Mouse (Mus musculus): ENCODE measurements at regions not wholly inside any gene's neighbourhood (a gene's known extent, or its start where the extent isn't known, plus 50 kb on each side); places are given as distances from the start of the nearest gene placed in this dataset.
A peak's percentile ranks its signal among the peaks of the same experiment; 100 is the strongest.

DNA sequence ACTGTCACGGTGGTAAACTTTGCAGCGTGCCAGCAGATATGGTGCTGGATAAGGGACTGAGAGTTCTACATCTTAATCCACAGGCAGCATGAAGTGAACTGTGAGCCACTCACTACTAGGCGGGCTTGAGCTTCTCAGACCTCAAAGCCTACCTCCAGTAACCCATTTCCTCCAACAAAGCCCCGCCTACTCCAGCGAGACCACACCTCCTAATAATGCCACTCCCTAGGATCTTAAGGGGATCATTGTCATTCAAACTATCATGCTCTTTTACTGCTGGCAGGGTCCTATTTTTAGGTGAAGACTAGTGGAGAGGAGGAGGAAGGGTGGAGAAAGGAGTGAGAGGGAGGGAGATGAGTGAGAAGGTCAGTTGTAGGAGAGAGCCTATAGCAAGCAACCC is 122.0 kb downstream of the Mycn start:
- no peak for DNase-seq

DNA sequence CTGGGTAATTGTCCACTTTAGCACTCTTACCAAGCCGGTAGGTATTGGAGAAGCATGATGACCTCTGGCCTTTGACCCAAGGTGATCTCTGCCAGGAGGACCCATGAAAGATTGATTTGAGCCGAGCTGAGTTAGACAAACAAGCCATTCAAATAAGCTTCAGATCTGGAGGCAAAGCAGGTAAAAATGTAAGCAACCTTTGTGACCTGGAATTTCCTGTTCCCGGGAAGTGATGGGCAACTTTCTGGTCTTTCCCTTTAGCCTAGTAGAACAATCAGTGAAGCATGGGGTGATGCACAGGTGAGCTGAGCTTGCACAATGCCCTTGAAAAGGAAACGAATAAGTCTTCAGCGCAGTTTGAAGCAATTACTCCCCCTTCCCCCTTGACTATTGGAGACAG is 127.0 kb downstream of the Mycn start:
- no peak for DNase-seq

- no peak for DNase-seq
These were observed 128.8 kb downstream of the Mycn start for GRCm38 (mm10) chr12:12812873-12813272.

GRCm38 (mm10) chr12:12810943-12811342 is 130.8 kb downstream of the Mycn start:
- DNase-seq = peak; percentile 33

- DNase-seq = peak; percentile 93
These were observed 131.4 kb downstream of the Mycn start for GRCm38 (mm10) chr12:12810159-12810885.

- no peak for DNase-seq
These were observed 133.6 kb downstream of the Mycn start for GRCm38 (mm10) chr12:12808120-12808519.

- no peak for DNase-seq
These were observed 138.1 kb downstream of the Mycn start for GRCm38 (mm10) chr12:12803602-12804001.

GRCm38 (mm10) chr12:12802396-12802795 is 139.3 kb downstream of the Mycn start:
- DNase-seq = no peak

DNA sequence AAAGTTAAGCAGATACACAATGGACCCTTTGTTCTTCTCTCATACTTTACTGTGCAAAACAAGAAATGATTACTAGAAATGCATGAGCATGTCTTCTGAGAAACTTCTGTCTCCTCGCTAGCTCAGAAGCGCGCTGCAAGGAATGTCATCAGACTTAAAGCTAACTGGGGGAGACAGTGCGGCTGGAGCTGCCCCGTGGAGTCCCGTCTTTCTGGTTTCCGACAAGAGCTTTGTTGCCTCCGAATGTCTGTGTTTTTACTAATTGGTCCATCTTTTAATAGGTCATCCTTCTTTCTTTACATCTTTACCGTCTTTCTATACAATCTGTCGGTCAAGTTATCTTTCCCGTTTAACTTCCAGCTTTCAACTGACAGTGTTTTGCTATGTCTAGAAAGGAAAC is 140.0 kb downstream of the Mycn start:
- DNase-seq = no peak

- no peak for DNase-seq
These were observed 141.6 kb downstream of the Mycn start for GRCm38 (mm10) chr12:12800120-12800519.

- DNase-seq = no peak
These were observed 152.7 kb downstream of the Mycn start for GRCm38 (mm10) chr12:12789052-12789451.

GRCm38 (mm10) chr12:12788263-12788852 is 153.4 kb downstream of the Mycn start:
- no peak for DNase-seq

- DNase-seq = no peak
These were observed 154.0 kb downstream of the Mycn start for GRCm38 (mm10) chr12:12787608-12788262.

GRCm38 (mm10) chr12:12787161-12787560 is 154.6 kb downstream of the Mycn start:
- no peak for DNase-seq

DNA sequence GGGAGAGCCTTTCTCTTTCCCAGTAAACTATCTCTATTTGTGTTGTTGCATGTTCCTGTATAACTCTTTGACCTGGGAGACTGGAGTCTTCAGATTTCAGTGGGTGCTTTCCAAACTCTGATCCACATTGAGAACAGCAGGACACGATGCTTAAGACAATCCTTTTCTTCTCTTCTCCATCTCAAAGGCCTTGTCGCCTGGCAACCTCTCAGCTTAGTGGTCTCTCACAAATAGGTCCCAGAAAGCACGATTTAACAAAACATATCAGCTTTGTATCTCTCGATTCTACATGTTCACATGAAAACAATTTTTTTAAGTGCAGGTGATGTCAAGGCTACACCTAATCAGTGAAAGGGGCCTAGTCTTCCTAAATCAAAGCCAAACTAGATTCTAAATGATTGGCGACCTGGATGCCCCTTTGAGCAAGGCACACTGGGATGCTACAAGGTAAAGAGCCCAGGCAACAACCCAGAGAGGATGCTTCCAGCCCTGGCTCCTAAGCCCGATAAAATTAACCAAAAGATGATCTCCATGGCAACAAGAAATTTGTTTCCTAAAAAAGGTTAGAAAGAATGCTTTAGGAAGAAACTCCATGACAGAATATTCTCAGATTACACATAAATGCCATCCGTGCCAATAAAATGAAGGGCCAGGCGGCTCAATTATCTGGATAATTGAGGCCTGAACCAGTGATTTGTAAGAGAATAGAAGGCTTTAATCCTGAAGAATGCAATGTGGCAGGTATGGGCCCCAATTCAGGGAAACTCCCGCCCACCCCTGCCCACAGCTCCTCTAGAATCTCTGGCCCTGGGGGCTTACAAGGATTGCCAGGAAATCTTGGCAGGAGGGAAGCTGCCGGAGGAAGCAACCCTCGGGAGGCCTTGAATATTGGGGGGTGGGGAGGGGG is 157.8 kb downstream of the Mycn start:
- DNase-seq = no peak

GRCm38 (mm10) chr12:12781526-12781925 is 160.2 kb downstream of the Mycn start:
- no peak for DNase-seq

- DNase-seq = no peak
These were observed 163.0 kb downstream of the Mycn start for GRCm38 (mm10) chr12:12778563-12779256.

- DNase-seq = peak; percentile 82
These were observed 164.3 kb downstream of the Mycn start for GRCm38 (mm10) chr12:12777422-12777821.

GRCm38 (mm10) chr12:12776783-12777182 is 164.9 kb downstream of the Mycn start:
- no peak for DNase-seq

DNA sequence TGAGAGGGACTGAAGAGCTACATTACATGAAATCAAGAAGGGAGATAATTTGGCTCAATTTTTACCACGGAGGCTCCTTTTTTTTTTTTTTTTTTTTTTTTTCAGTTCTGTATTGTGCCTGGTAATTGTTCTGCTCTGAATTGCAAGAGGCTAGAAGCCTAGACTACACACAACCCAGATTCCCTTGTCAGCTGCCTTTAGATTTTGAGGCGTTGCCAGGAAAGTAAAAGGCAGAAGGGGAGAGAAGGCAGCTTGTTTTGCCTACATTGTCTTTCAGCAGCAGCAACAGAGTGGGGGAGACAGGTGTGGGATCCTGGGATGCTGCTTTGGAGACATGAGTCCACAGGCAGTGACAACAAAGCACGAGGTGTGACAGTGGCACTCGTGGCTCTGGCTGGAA is 170.7 kb downstream of the Mycn start:
- no peak for DNase-seq

GRCm38 (mm10) chr12:12766510-12767304 is 175.0 kb downstream of the Mycn start:
- no peak for DNase-seq
